Mouse (Mus musculus): ENCODE measurements around the gene Ttc9c.

Ttc9c gene

DNA sequence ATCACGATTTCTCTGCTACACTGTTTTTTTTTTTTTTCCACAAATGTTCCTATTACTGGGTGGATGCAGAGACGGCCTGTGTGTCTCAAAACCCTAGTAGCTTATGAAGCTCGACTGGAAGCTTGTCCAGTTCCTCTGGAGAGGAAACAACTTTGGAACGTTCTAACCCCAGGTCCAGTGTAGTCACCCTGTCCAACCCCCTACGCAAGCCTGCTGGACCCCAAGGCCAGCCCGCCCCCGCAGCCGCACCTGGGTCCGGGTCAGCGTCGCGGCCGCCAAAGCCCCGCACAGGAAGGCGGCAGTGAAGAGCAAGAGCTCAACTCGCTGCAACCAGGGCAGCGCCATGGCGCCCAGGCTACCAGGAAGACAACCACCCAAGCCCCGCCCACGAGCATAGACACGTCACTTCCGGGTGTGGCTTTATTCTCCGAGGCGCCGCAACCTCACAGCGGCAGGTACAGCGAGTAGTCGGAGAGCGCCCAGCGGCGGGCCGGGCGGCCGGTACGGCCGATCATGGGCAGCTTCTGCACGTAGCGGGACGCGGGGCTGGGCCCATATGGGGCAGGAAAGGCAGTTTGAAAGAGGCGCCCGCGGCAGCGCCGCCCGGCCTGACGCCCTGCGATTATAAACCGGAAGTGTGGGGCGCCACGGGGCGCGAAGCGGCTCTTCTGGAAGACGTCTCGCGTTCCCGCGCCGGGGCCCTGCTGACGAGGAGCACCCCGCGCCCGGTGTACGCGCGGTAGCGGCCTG is 44.9 kb downstream of the Ttc9c start, which contains the start of gene Tmem179b:
Tmem179b (minus strand) TSS at position 382 of the 750 bp plus-strand sequence.
- peak; percentile 97 for DNase-seq (ENCODE audit: low read depth)

- no peak for DNase-seq (ENCODE audit: low read depth)
Observed at GRCm38 (mm10) chr19:8773409-8773808, 45.7 kb downstream of the Ttc9c start.

DNA sequence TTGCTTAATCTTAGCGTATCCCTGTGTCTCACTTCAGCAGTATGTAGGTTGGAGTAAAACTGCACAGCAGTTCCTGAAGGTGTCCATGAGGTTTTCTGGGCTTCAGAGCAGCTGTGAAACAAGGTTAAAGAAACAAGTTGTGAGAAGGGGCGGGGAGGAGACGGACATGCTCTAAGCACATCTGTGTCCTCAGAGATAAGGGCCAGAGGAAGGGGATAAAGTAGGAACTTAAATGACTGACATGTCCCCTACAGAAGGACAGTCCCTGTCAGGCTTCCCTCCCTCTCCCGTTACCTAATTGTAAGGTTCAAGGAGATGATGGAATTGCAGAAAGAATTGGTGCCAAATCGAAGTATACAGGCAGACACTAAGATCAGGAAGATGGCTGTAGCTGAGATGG is 46.1 kb downstream of the Ttc9c start:
- no peak for DNase-seq (ENCODE audit: low read depth)

DNA sequence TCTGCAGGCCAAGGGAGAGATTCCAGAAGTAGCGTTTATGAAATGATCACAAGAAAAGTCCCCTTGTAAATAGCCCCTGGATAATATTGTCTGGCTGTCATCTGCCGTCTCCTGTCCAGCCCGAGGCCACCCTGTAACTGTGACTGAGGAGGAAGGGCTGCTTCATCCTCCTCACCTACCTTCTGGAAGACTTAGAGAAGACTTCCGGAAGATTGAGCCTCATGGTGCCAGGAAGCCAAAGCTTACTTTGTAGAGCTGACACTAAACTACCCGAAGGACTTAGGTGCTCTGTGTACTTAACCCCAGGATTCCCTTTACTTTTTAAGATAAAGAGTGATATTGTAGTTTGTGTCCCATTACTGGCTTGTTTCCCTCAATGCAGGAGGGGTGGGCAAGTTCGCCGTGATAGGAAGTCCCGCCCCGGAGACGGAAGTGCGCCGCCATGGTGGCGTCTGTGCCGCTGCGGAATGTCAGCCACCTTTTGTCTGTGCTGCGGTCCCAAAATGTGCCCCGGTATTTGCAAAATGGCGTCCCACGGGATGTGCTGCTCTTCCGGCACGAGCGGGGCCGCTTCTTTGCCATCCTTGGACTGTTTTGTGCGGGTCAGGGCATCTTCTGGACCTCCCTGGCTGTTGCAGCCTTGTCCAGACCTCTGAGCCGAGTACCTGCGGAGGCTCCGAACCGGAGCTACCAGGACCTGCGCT is 48.4 kb downstream of the Ttc9c start, which contains the start of gene Tmem223:
Tmem223 (plus strand) TSS at position 430 of the 704 bp plus-strand sequence.
- DNase-seq (ENCODE audit: low read depth), result peak; percentile 63

DNA sequence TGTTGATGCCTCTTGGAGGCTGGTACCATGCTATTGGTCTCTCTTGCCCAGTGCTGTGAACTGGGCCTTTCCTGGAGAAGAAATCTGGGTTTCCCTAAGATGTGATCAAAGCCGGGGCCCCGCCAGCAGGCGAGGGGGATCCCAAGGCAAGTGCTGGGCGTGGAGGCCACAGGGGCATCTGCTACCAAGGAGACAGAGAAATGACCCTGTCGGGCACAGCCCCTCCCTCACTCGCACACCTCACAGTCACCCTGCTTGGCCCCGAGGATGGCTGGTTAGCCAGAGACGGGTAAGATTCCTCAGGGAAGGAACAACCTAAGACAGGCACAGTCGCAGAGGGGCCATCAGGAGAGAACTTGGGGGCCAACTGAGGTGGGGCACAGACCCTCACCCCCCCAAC is 53.6 kb downstream of the Ttc9c start:
- DNase-seq (ENCODE audit: low read depth), result no peak

DNA sequence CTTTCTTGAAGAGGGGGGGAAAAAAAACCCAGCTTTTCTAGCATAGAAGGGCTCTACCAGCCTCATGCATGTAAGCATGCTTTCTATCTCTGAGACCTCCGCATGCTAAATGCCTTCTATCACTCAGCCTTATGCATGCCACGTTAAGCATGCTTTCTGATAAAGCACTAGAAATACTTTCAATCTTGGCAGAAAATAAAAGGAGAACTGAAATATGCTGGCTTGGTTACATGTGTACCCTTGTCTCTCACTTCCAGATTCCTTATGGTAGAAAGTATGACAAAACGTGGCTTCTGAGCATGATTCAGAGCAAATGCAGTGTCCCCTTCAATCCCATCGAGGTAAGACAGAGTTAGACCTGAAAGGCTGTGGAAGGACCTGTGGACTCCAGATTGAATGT is 55.9 kb downstream of the Ttc9c start:
- no peak for DNase-seq (ENCODE audit: low read depth)

GRCm38 (mm10) chr19:8760757-8761156 is 58.4 kb downstream of the Ttc9c start:
- no peak for DNase-seq (ENCODE audit: low read depth)

All from c-Kit-positive CD71-negative TER-119-negative erythroid progenitor cells, embryonic 14.5 days (primary cell).